Mouse (Mus musculus): ENCODE results near the gene Ifng.

DNA sequence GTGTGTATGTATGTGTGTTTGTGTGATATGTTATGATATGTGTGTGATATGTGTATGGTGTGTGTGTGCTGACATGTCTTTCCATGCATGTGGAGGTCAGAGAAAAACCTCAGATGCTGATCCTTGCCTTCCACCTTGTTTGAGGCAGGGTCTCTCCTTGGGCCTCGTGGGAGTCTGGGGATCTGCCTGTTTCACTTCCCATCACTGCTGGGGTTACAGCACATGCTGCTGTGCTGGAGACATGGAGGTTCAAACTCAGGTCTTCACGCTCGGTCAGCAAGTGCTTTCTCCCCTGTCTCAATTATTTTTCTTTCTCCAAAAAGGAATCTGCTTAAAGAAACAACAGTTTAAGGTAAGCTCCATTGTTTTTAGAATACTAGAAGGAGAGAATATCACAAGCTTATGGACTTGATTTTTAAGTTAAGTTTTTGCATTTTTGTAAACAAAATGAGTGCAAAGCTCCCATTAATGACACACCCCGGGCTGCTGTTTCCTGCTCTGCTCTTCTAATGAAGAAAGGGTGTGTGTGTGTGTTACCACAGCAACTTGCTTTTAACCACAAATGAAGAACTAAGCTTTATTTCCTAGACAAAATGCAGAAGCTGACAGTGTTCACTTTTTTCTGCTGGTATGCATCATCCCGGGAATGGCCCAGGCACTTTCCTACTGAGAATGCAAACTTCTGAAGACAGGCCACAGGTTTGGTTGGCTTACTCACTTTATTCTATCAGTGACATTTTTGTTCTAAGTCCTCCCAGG, 34.2 kb upstream of the Ifng start:
- TF ChIP-seq CTCF (IDR thresholded peaks at IDR 0.05; ENCODE audit: low read depth) (no peak), EP300 (optimal IDR thresholded peaks at IDR 0.05) (no peak)

Measured in stomach, postnatal 0 days (tissue).